Mouse (Mus musculus) intestine, embryonic 14.5 days (tissue): ENCODE results near the gene Kcnq1. TPM values are rescaled to one million over a fixed set of nuclear protein-coding genes. Genes with fewer than 3 reads are reported as not detected.
A peak's percentile ranks its signal among the peaks of the same experiment; 100 is the strongest.

ENCODE experiments used
- ATAC-seq: fragments of 200-750 bp; cut with Nextera tagmentation; replicated peaks from 2 replicates; pipeline ENCODE4 v1.8.0; 2017; ENCODE audit warnings: low read depth, moderate number of reproducible peaks, moderate TSS enrichment, moderate library complexity; ENCODE audit not compliant: low FRiP score, low TSS enrichment
- DNase-seq: peaks from one replicate; pipeline ENCODE4 v3.0.0-alpha.2; 2018; ENCODE audit warnings: low spot score
- H3K27ac ChIP-seq: fragments of 300-500 bp; sonication (generic); 2 replicates; pipeline ENCODE4 v1.5.1; 2014; ENCODE audit warnings: low read depth, mild to moderate bottlenecking, control low read depth
- H3K27me3 ChIP-seq: fragments of 300-500 bp; sonication (generic); replicated peaks from 2 replicates; pipeline ENCODE4 v1.6.1; 2014; ENCODE audit warnings: low read length, control low read depth; ENCODE audit not compliant: control insufficient read depth, insufficient read depth
- H3K36me3 ChIP-seq: fragments of 300-500 bp; sonication (generic); 2 replicates; pipeline ENCODE4 v1.6.1; 2014; ENCODE audit warnings: low read length, control low read depth; ENCODE audit not compliant: control insufficient read depth, insufficient read depth
- H3K4me1 ChIP-seq: fragments of 300-500 bp; sonication (generic); replicated peaks from 2 replicates; pipeline ENCODE4 v1.6.1; 2014; ENCODE audit warnings: low read length, control low read depth, mixed read lengths; ENCODE audit not compliant: control insufficient read depth, insufficient read depth
- H3K4me2 ChIP-seq: fragments of 300-500 bp; sonication (generic); 2 replicates; pipeline ENCODE4 v1.6.1; 2014; ENCODE audit warnings: low read length
- H3K4me3 ChIP-seq: fragments of 300-500 bp; sonication (generic); 2 replicates; pipeline ENCODE4 v1.5.1; 2014; ENCODE audit warnings: low read depth, low read length, control low read depth, mixed read lengths
- H3K9ac ChIP-seq: fragments of 300-500 bp; sonication (generic); 2 replicates; pipeline ENCODE4 v1.6.1; 2014; ENCODE audit warnings: mild to moderate bottlenecking, low read length
- H3K9me3 ChIP-seq: fragments of 300-500 bp; sonication (generic); 2 replicates; pipeline ENCODE4 v1.6.1; 2016; ENCODE audit warnings: low read length, control low read depth; ENCODE audit not compliant: control insufficient read depth
- WGBS: fragments of 180-500 bp; shearing (Covaris S2); extraction: QIAGEN DNeasy Blood & Tissue Kit; methylation state at CpG from one replicate; pipeline ENCODE4 v1.1.7; 2014; 5-methylcytosine and 5-hydroxymethylcytosine counted together
- polyA plus RNA-seq: library from polyadenylated mRNA; unstranded; fragments of >200 nt; fragmentation: Nextera tagmentation; extraction: Ambion mirVana; gene quantifications from 2 replicates; pipeline ENCODE4 v1.2.1, GENCODE M21; 2014

Gene Kcnq1
- polyA plus RNA-seq, 1 experiment from 2014 or later: 5.3 TPM

DNA sequence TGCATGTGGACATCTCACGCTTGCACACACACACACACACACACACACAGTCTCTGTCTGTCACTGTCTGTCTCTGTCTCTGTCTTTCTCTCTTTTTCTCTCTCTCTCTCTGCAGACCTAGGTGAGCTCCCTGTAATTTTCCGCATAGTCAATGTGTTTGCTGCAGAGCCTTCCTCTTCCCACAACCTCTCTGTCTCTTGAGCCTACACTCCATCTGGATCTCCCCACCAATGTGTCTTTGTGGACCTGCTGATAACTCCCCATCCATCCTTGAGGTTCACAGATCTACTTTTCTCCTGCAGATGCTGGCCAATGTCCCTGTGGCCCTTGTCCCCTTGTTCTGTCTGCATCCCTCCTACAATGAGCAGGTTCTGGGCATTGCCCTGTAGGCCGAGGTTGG is 194.5 kb downstream of the Kcnq1 start:
- DNase-seq (no peak), ATAC-seq (no peak)
- Histone ChIP-seq H3K9ac (no peak overlapping the region), H3K4me2 (no peak overlapping the region), H3K4me3 (no peak overlapping the region), H3K27me3 (no peaks in the 10 kb centered on the region), H3K36me3 (no peaks in the 10 kb centered on the region), H3K9me3 (peaks cover 5% of the 10 kb centered on the region; the same call in 1 of the 2 replicates), H3K27ac (peak overlapping the region; percentile 69; the same call in 1 of the 2 replicates), H3K4me1 (peaks cover 27% of the 10 kb centered on the region; the same call in 1 of the 2 replicates)
- 84% methylated on average over 3 of the region's 3 CpGs for WGBS

DNA sequence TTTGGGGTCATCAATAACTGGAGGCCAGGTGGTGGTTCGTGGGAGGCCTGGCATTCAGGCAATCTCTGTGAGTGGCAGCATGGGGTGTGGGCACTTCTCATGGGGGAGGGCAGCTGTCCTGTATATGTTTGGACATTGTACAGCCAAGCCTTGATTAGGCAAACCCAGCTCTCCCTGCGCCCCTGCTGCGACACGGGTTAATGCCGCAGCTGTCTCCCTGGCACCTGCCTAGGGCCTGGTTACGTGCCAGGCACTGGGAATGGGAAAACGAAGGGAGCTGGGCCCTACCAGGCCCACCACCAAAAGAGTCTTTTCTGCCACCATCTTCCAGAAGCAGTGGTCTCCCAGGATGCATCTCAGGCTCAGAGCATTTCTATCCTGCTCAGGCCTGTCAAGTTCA is 196.0 kb downstream of the Kcnq1 start:
- Histone ChIP-seq H3K27ac (no peak overlapping the region), H3K4me1 (peaks cover 27% of the 10 kb centered on the region; the same call in 1 of the 2 replicates), H3K4me2 (no peak overlapping the region), H3K36me3 (no peaks in the 10 kb centered on the region), H3K27me3 (no peaks in the 10 kb centered on the region), H3K9ac (no peak overlapping the region), H3K9me3 (no peaks in the 10 kb centered on the region), H3K4me3 (no peak overlapping the region)
- no peak for ATAC-seq
- 83% methylated on average over 7 of the region's 7 CpGs for WGBS
- no peak for DNase-seq

DNA sequence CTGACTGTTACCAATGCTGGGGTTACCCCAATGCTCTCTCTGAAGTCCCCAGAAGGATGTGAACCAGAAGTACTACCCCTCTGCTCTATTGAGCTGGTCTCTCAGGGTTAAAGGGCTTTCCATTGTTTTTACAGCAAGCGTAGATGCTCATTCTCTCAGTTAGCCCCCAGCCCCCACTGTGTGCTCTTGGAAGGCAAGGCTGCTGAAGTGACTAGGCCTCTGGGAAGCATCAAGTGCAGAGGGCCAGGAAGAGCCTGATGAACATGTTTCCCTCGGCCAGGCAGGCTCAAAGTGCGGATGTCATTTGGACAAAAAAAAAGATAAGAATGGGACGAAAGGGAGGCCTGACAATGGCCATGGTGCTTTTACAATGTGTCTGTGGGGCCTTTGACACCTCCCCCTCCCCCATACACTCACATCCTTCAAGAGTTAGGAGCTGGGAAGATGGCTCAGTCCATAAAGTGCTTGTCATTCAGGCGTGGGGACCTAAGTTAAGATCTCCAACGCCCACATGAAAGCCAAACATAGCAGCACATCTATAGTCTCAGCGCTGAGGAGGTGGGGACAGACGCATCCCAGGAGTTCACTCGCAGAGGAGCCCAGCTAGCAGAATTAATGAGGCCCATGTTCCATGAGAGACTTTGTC is 196.6 kb downstream of the Kcnq1 start:
- ATAC-seq (no peak), DNase-seq (no peak)

DNA sequence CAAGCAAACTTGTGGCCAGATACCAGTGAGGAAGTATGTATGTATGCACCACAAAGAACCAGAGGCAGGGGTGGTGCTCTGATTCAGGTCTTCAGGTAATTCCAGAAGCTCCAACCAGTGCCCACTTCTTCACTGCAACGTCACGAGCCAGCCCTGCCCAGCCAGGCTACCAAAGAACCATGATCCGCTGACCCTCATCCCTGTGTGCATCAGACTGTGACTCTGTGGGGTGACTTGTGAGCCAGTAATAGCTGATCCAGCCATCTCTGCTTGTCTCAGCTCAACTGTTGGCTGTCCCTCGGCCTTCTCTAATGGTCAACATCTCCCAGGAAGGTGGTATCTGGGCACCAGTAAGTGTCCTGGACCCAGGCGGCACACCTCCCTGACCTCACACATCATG is 197.4 kb downstream of the Kcnq1 start:
- no peak for DNase-seq
- 91% methylated on average over 5 of the region's 5 CpGs for WGBS
- no peaks in the 10 kb centered on the region for H3K36me3 ChIP-seq
- H3K9me3 ChIP-seq: no peaks in the 10 kb centered on the region
- ATAC-seq: no peak
- H3K27me3 ChIP-seq: no peaks in the 10 kb centered on the region
- no peak overlapping the region for H3K9ac ChIP-seq
- H3K4me3 ChIP-seq: no peak overlapping the region
- H3K4me1 ChIP-seq: peaks cover 27% of the 10 kb centered on the region; the same call in 1 of the 2 replicates
- H3K4me2 ChIP-seq: no peak overlapping the region
- H3K27ac ChIP-seq: no peak overlapping the region

More for the DNA sequence above, 196.6 kb downstream of the Kcnq1 start:
- Histone ChIP-seq H3K27me3 (no peaks in the 10 kb centered on the region), H3K27ac (no peak overlapping the region), H3K9me3 (no peaks in the 10 kb centered on the region), H3K4me2 (no peak overlapping the region), H3K9ac (no peak overlapping the region), H3K36me3 (no peaks in the 10 kb centered on the region), H3K4me3 (no peak overlapping the region), H3K4me1 (peaks cover 27% of the 10 kb centered on the region; the same call in 1 of the 2 replicates)
- 49% methylated on average over 9 of the region's 9 CpGs for WGBS

DNA sequence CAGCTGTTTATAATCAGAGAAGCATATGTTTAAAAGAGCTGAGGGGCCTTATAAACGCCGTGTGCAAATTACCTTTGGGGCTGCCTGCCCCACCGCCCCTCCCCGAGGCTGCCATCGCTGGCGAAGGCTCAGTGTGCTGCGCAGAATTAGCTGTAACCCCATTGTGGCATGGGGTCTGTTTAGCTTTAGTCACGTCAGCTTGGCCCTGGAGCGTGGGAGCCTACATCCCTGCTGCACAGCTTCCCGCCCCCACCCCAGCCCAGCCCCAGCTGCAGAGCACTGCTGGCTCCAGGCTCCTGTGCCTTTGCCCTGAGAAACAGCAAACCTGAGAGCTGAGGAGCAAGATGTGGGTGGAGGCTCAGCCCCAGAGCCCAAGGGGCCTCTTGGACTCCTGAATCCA is 199.6 kb downstream of the Kcnq1 start:
- no peak overlapping the region for H3K4me3 ChIP-seq
- H3K27ac ChIP-seq: peak overlapping the region; percentile 57; the same call in 1 of the 2 replicates
- H3K36me3 ChIP-seq: no peaks in the 10 kb centered on the region
- H3K27me3 ChIP-seq: no peaks in the 10 kb centered on the region
- ATAC-seq: peak; percentile 65; the same call in 1 of the 2 replicates
- DNase-seq: no peak
- peaks cover 30% of the 10 kb centered on the region for H3K4me1 ChIP-seq
- 24% methylated on average over 10 of the region's 10 CpGs for WGBS
- 0 out of 2 replicates have a peak overlapping the region, but pooled peaks have one; percentile 4 for H3K4me2 ChIP-seq
- H3K9ac ChIP-seq: no peak overlapping the region
- H3K9me3 ChIP-seq: no peaks in the 10 kb centered on the region

DNA sequence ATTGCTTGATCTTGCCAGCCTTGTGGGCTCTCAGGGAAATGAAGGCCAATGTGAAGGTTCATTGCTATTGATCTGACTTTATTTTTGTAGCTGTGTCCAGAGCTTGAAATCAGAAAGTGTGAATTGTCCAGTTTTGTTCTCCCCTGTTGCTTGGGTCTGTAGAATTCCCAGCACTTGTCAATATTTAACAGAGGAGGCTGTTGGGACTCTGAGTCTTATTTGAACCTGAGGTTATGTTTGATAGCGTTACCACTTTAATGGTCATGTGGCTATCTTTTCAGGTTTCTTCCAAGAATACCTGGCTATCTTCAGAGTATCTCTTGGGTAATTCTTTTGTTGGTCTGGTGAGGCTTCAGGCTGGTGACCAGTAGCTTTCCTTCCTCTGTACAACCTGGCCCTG is 201.8 kb downstream of the Kcnq1 start:
- H3K4me3 ChIP-seq: no peak overlapping the region
- no peaks in the 10 kb centered on the region for H3K36me3 ChIP-seq
- no peak for DNase-seq
- H3K4me1 ChIP-seq: peaks cover 25% of the 10 kb centered on the region
- H3K4me2 ChIP-seq: no peak overlapping the region
- ATAC-seq: no peak
- no peaks in the 10 kb centered on the region for H3K9me3 ChIP-seq
- H3K27me3 ChIP-seq: no peaks in the 10 kb centered on the region
- 88% methylated on average over 1 of the region's 1 CpGs for WGBS
- H3K9ac ChIP-seq: no peak overlapping the region
- no peak overlapping the region for H3K27ac ChIP-seq

DNA sequence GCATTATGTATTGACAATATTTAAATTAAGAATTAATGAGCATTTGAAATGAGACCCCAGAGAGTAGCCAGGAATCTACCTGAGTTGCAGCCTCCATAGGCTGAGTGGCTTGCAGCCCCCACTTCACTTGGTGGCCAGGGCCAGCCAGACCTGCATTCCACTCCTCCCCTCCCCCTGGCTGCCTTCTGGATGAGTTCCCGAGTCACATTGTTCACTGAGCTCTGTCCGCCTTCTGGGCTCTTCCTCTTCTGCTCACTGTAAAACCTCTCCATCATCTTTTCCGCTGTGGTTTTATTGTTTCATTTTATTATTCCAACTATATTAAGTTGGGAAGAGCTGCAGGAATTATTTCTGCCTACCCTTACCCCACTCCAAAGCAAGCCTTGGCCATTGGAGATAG is 204.1 kb downstream of the Kcnq1 start:
- ATAC-seq (no peak), DNase-seq (no peak)
- Histone ChIP-seq H3K27me3 (no peaks in the 10 kb centered on the region), H3K4me2 (no peak overlapping the region), H3K4me1 (peaks cover 37% of the 10 kb centered on the region), H3K27ac (peak overlapping the region; percentile 29; the same call in 1 of the 2 replicates), H3K36me3 (no peaks in the 10 kb centered on the region), H3K9me3 (no peaks in the 10 kb centered on the region), H3K9ac (no peak overlapping the region), H3K4me3 (no peak overlapping the region)
- WGBS: 50% methylated on average over 3 of the region's 3 CpGs

DNA sequence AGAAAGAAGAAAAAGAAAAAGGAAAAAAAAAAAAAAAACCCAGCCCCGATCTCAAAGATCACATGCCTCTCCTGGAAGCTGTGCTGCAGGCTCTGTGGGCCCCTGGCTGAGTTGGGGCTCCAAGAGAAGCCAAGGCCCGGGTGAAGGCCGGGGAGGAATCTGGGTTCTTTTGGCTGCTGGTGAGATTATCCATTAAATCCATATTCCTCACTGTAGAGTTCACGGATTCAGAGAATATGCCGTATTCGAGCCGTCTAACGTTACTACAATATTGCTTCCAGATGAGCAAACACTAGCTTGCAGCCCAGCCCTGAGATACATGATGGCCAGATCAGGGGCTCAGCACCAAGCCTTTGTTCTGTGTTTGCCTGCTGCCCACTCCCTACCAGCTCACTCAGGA is 204.7 kb downstream of the Kcnq1 start:
- DNase-seq (no peak), ATAC-seq (no peak)
- Histone ChIP-seq H3K9ac (no peak overlapping the region), H3K4me1 (peaks cover 36% of the 10 kb centered on the region), H3K27me3 (no peaks in the 10 kb centered on the region), H3K4me2 (no peak overlapping the region), H3K4me3 (no peak overlapping the region), H3K36me3 (no peaks in the 10 kb centered on the region), H3K9me3 (no peaks in the 10 kb centered on the region), H3K27ac (peak overlapping the region; percentile 29; the same call in 1 of the 2 replicates)
- 67% methylated on average over 8 of the region's 8 CpGs for WGBS

DNA sequence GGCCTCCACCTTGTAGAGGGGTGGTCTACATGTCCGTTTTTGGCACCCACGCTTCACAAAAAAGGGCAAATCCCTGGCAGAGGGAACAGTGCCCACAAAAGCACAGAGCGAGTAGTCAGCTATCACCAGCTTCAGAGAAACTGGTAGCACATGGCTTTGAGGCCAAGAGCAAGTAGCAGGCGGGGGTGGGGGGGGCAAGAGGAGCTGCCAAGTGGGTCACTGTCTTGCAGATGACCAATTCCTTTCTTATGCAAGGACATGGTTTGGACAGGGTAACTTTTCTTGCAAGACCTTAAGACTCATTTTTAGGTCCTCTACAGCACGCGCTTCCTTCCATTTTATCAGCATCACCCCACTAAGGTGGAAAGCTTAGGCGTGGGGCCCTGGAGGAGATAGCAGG is 205.3 kb downstream of the Kcnq1 start:
- H3K9ac ChIP-seq: no peak overlapping the region
- H3K4me1 ChIP-seq: peaks cover 36% of the 10 kb centered on the region
- H3K4me2 ChIP-seq: no peak overlapping the region
- WGBS: 91% methylated on average over 7 of the region's 7 CpGs
- no peaks in the 10 kb centered on the region for H3K9me3 ChIP-seq
- H3K4me3 ChIP-seq: no peak overlapping the region
- no peaks in the 10 kb centered on the region for H3K36me3 ChIP-seq
- no peak overlapping the region for H3K27ac ChIP-seq
- ATAC-seq: no peak
- no peaks in the 10 kb centered on the region for H3K27me3 ChIP-seq
- DNase-seq: no peak
